Mouse (Mus musculus): ENCODE measurements around the gene Tbl3.
"Not testable (repeated sequence)": the region's sequence is repeated elsewhere in the genome, so short reads cannot be mapped to it uniquely, and the experiment has no call there.

The Tbl3 gene

DNA sequence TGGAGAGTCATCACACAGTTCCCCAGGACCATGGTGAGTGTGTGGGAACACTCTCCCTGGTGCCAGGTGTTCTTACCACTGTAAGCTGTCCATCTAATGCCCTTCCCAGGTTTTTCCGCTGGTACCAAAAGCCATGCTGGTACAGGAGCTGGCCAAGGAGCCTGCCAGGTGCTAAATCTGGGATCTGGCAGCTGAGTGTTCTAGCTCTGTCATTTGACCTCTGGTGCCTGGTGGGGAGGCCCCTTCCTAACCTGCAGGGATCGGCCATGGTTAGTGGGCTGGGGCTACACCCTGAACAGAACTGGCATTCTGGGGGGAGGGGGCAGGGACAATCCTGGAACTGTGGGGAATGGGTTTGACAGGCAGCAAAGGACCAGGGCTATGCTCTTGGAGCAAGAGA is 20.2 kb upstream of the Tbl3 start, which contains the start of gene Rpl3l:
Gene Rpl3l (plus strand): TSS at position 203 of the 400 bp plus-strand sequence.
- in situ Hi-C loops (cut with MboI), result no loop called here

DNA sequence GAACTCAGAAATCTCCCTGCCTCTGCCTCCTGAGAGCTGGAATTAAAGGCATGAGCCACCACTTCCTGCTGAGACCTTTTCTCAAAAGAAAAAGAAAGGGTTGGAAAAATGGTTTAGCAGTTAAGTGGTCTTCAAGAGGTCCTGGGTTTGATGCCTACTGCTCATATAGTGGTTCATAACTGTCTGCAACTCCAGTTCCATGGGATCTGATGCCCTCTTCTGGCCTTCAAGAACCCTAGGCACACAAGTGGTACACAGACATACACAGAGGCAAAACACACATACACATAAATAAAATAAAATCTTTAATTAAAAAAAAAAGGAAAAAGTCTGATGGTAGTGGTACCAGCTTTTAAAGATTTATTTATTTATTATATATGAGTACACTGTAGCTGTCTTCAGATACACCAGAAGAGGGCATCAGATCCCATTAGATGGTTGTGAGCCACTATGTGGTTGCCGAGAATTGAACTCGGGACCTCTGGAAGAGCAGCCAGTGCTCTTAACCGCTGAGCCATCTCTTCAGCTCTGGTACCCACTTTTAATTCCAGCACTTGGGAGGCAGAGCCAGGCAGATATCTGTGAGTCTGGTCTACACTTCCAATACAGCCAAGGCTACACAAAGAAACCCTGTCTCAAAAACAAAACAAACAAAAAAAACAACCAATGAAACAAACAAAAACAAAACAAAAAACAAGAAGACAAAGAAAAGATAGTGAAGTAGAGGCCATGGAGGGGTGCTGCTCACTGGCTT is 18.4 kb upstream of the Tbl3 start:
- in situ Hi-C loops (cut with MboI), result no loop called here

DNA sequence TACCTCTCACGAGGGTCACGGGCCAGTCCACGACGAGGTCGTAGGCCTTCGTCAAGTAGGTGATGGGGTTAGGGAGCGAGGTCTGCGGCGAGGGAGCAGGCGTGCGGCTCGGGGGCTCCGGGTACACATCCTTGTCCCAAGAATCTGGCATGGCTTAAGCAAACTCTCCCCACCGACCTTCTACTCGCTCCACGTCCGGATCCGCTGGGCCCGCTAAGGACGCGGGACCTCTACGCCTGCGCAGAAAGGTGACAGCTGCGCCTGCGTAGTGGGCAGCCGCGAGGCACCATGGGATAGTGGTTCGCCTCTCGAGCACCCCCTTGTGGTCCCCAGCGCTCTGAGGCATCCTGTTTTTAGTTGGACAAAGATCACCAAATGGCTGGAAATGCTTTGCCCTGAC is 16.7 kb upstream of the Tbl3 start, which contains the start of gene Ndufb10:
Gene Ndufb10 (minus strand): TSS at position 295 of the 400 bp plus-strand sequence.
- in situ Hi-C loops (cut with MboI), result no loop called here

- in situ Hi-C loops (cut with MboI), result no loop called here
These were observed 16.4 kb upstream of the Tbl3 start for GRCm38 (mm10) chr17:24723881-24724180.

DNA sequence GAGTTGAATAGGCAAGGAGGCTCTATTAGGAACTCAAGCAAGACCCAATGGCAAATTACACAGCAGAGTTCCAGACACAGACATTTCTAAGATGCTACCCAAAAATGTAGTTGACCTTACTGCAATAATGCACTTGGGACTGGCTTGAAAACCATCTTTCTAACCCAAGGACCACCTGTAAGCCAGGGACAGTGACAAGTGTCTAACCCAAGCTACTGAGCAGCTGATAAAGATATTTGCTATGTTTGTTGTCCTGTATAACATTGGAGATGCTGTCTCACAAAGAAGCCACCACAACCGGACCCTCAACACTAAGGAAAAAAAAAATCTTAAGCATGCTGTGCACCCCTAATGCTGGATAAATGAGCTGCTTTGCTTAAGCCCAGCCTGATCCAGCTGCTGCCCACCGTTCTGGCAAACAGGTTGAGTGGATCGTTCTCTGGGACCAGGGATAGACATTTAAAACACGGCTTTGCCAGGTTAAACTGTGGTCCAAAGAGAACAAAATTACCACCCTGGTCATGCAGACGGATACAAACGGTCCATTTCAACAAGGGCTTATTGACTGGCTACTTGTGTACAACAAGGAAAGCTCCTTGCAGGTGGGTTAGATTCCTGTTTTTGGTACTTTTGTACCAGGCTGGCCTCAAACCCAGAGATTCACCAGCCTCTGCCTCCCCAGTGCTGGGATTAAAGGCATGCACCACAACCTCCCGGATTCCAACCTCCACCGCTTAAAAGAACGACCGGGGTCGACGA is 15.8 kb upstream of the Tbl3 start:
- in situ Hi-C loops (cut with MboI), result no loop called here

DNA sequence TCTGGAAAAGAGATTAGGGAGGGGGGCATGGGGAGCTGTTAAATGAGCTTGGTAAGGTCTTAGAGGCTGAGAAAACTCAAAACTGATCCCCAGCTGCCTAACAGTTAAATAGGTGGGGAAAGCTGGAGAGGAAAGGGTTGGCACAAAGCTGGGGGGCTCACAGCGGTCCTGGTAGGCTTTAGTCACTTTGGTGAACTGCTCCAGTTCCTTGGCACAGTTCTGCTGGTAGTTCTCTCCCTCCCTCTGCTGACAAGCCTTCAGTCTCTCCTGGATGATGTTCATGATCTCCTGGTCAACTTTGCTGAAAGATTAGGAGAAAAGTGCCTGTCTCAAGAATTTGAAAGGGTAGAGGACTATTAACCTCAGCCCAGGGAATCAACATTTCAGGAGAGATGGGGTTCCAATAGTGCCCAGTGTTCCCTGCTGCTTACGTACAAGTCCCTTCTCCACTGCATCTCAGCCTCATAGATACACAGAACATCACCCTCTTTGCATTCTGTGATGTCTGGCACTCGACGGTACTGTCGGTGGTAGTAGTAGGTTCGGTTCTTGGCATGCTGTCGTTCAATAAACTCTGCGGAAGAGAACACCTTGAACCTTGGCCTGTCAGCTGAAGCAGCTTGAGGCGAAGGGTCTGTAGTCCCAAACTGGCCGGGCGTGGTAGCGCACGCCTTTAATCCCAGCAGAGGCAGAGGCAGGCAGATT is 14.9 kb upstream of the Tbl3 start:
- in situ Hi-C loops (cut with MboI), result no loop called here

GRCm38 (mm10) chr17:24721383-24721955 is 14.0 kb upstream of the Tbl3 start:
- in situ Hi-C loops (cut with MboI), result not testable (repeated sequence)

GRCm38 (mm10) chr17:24720616-24721015 is 13.2 kb upstream of the Tbl3 start:
- in situ Hi-C loops (cut with MboI), result not testable (repeated sequence)

GRCm38 (mm10) chr17:24719494-24720222 is 12.2 kb upstream of the Tbl3 start:
- in situ Hi-C loops (cut with MboI), result no loop called here

- in situ Hi-C loops (cut with MboI), result not testable (repeated sequence)
These were observed 11.5 kb upstream of the Tbl3 start for GRCm38 (mm10) chr17:24718938-24719337.

- in situ Hi-C loops (cut with MboI), result no loop called here
These were observed 10.5 kb upstream of the Tbl3 start, which contains the start of the genes Rnf151 and Rps2 for GRCm38 (mm10) chr17:24717943-24718342. Rnf151 (minus strand) TSS chr17:24718063. Rps2 (plus strand) TSS chr17:24718116.

- in situ Hi-C loops (cut with MboI), result no loop called here
These were observed 8.8 kb upstream of the Tbl3 start for GRCm38 (mm10) chr17:24716166-24716682.

DNA sequence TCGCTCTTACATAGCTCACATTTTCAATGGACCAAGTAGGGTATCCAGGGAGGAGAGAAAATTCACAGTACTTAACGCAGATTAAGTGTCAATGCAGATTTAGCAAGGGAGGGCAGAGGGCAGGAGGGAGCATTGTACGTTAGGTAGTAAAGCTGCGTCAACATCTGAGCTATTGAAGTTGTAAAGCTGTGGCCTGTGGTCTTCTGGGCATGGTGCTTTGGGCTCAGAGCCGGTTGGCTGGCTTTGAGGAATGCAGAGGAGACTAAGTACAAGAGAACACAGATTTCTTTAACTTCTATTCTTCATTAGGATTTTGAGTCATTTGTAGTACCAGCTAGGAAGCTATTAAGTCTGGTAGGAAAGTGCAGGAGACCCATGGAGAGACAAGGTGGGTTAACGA is 8.1 kb upstream of the Tbl3 start:
- in situ Hi-C loops (cut with MboI), result no loop called here

GRCm38 (mm10) chr17:24708646-24709045 is 1.2 kb upstream of the Tbl3 start:
- in situ Hi-C loops (cut with MboI), result no loop called here

DNA sequence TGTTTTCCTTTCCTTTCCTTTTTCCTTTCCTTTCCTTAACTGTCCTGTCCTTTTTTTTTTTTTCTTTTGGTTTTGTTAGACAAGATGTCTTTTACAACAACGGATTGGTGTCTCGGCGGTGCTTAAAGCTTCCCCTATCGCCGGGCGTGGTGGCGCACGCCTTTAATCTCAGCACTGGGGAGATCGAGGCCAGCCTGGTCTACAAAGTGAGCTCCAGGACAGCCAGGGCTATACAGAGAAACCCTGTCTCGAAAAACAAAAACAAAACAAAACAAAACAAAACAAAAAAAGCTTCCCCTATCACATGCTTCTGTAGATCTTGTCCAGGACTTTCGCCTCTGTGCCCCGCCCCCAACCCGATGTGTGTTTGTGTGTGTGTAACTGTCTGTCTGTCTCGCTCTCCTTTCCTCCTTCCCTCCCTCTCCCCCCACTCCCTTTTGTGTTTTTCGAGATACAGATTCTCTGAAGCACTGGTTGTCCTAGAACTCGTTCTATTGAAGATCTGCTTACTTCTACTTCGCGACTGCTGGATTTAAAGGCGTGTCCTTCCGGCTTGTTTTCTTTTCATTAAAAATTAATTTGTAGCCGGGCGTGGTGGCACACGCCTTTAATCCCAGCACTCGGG is 453 bp upstream of the Tbl3 start:
- in situ Hi-C loops (cut with MboI), result no loop called here

GRCm38 (mm10) chr17:24705821-24706220 is 1.6 kb downstream of the Tbl3 start:
- in situ Hi-C loops (cut with MboI), result no loop called here

GRCm38 (mm10) chr17:24701251-24701650 is 6.2 kb downstream of the Tbl3 start:
- in situ Hi-C loops (cut with MboI), result no loop called here

DNA sequence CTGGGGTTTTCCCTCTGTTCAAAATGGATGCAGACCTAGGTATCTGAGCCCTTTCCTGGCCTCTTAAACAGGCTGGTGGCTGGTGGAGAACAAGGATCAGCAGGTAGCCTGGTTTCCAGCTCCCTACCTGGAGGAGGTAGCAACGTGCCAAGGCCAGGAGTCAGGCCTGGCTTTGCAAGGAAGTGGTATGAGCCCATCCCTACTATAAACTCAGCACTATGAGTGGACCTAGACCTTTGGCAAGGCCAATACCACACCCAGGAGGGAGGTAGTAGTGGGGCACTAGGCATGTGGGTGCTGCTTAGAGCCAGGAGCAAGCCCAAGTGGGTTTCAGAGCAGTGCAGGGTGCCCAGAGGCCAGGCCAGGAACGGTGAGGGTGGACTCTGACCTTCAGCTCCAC is 8.0 kb downstream of the Tbl3 start:
- in situ Hi-C loops (cut with MboI), result no loop called here

DNA sequence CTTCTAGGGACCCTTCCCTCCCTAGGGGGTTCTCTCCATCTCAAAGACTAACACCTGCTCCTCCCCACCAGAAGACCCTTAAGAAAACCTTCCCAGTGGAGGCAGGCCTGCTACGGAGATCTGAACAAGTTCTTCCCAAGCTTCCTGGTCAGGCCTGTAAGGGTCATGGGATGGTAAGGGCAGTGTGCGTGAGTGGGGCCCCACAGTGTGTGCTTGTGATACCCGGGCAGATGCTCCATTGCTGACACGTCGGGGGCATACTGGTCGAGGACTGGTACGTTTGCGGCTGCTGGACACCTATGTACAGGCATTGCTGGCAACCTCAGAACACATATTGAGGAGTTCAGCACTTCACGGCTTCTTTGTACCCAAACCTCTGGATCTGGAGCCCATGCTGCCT is 8.7 kb downstream of the Tbl3 start:
- in situ Hi-C loops (cut with MboI), result no loop called here

GRCm38 (mm10) chr17:24697985-24698384 is 9.5 kb downstream of the Tbl3 start:
- in situ Hi-C loops (cut with MboI), result no loop called here
